Mouse (Mus musculus): ENCODE measurements around the gene Tbcc.

DNA sequence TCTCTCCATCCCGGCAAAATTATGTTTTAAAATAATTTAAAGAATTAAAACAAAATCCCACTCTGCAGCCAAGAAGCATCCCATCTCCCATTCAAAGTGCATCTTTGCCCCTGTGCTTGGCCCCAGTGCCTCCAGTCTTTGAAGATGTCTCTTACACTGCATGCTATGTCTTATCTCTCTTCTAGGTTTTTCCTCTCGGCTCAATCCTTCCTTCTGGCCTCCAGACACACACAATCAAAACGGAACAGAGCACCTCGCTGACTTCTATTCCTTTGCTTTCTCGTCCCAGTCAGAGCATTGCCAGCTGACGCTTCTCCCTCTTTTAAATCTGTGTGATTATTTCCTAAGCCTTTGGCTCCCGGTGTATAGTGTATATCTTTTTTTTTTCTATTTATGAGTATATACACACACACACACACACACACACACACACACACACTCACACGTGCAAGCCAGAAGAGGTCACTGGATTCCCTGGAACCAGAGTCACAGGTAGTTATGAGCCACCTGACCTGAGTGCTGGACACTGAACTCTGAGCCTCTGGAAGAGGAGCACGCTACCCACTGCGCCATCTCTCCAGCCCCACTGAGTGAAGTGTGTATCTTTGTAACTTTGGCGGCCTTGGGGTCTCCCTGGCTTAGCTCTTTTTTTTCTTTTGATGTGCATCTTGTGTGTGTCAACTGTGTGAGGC, 5.1 kb upstream of the Tbcc start:
- TF ChIP-seq CTCF (IDR thresholded peaks at IDR 0.05; ENCODE audit: low read depth) (no peak), EP300 (IDR thresholded peaks at IDR 0.05; ENCODE audit: low read depth) (no peak)

Data from heart, postnatal 0 days (tissue).